Mouse (Mus musculus) fibroblast of lung, adult 2 months (primary cell): Measurements from ENCODE around the gene Ripor3.
"Not testable (repeated sequence)": the region's sequence is repeated elsewhere in the genome, so short reads cannot be mapped to it uniquely, and the experiment has no call there.

Experiments
- DNase-seq: peaks from one replicate; pipeline ENCODE4 v3.0.0-alpha.2; 2011; ENCODE audit warnings: low read depth

The Ripor3 gene

DNA sequence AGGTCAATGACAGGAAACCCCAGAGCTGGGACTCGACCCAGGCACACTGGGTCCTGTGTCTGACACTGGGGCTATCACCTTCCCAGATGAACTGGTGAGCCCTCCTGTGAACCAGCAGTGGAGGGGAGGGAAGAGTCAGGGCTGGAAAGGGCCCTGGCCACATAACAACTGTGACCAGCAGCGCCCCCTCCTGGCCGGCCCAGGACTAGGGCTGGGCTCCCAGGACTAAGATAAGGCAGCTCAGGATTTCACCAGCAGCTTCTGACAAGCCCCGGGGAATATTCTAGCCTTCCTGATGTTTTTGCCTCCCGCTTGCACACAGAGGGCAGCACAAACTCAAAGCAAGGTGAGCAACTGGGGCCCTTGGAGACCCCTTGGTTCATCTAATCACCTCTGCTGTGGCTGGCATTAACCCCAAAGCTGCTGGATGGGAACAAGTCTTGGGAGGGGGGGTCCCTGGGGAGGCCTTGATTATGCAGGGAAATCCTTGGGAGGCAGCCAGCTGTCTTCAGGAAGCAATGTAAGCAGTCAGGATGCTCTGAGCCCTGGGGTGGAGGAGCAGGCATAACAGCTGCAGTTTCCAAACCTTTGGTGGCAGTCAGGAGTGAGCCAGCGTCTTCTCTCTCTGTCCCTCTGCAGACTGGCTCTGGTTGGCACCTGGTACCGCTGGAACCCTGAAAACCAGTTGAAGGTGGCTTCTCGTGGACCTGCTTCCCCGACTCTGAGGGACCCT, at the start of gene Ripor3:
Gene Ripor3 (minus strand): TSS at position 683 of the 733 bp plus-strand sequence.
- DNase-seq: no peak

- no peak for DNase-seq
Measured at GRCm38 (mm10) chr2:168059200-168059790, 48.9 kb upstream of the Ripor3 start.

- DNase-seq: no peak
Measured at GRCm38 (mm10) chr2:168058488-168059199, 48.2 kb upstream of the Ripor3 start.

- not testable (repeated sequence) for DNase-seq
Measured at GRCm38 (mm10) chr2:168057876-168058275, 47.5 kb upstream of the Ripor3 start.

DNA sequence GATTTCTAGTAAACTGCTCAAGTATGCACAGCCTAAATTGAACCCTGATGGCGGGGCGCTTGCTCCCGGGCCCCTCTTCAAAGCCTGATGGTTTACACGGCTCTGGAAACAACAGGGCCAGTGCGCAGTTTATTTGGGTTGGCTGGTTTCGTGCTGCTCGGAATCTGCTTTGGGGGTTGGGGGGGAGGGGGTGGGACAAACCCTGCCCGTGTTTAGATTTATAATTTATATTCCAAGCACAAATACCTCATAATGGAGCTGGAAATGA, 46.2 kb upstream of the Ripor3 start:
- DNase-seq: no peak

DNA sequence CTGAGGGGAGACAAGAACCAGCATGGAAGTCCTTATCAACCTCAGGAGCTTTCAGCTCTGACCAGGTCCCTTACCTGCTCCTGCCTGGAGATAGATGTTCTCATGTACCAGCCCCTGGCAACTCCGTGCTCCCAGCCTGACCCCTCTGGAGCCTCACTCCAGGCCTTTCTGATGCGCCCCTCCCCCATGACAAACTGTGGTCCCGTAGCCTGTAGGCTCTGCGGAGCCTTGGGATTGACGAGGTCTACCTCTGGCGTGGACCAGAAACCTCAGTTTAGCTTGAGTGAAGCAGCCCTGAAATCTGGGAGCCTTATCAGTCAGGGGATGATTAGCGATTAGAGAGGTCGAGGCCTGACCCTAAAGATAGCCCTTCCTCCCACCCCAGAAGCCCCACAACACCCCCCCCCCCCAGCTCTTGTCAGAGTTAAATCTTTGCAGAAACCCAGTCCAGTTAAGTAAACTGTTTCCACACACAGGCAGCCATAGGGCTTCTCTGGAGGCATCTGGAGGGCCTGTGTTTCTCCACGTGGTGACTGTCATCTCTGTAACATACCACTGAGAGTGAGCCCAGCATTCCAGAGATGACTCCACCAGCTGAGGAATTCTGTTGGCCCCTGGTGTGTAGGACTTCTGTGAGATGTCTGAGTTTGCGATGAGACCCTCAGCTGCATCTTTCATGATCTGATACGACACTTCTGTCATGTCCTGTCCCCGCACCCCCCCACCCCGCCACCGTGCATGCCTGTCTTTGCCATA, 45.7 kb upstream of the Ripor3 start:
- DNase-seq: no peak

DNA sequence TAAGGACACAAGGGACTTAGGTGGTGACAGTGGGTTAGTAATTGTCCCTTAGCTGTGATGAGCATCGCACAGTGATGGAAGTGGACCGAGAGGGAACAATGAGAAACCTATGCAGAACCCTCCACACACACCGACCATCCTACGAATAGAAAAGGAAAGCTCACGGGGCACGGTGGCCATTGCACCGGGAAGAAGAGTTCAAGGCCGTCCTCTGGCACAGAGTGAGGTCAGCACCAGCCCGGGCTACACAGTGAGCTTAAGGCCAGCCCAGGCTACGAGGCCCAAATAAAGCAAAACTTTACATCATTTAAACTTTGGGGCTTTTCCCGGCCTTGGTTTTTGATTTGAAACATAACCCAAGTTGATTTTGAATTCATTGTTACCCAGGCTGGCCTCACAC, 43.7 kb upstream of the Ripor3 start:
- DNase-seq: no peak

- no peak for DNase-seq
Measured at GRCm38 (mm10) chr2:168052689-168053088, 42.3 kb upstream of the Ripor3 start.

GRCm38 (mm10) chr2:168052156-168052555, 41.7 kb upstream of the Ripor3 start:
- no peak for DNase-seq

- no peak for DNase-seq
Measured at GRCm38 (mm10) chr2:168050000-168050942, 39.9 kb upstream of the Ripor3 start.

DNA sequence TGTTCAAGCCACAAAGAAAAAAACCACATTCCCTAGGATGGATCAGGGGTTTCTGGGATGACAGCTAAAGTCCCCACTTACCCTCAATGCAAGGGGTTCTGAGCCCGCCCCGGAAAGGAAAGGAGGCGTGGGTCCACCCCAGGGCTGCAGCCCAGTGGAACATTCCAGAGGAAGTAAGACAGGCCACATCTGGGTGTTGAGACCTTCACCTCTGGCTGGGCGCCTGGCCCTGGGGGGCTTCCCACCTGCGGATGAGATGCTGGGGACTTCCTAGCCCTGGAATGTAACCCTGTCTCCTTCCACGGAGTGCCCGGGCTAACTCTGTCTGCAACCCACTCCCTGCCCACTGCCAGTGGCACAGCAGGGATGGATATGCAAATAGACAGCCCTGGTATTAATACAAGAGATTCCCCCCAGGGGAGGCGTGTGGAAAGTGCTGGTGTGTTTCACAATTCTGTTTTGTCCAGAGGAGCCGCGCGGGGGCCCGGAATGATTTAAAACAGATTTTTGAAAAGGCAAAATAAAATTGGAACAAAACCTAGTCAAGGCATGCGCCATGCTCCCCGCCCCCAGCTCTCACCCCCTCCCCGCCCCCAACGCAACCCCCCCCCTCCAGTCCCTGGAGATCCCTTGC, 38.7 kb upstream of the Ripor3 start:
- DNase-seq: no peak

DNA sequence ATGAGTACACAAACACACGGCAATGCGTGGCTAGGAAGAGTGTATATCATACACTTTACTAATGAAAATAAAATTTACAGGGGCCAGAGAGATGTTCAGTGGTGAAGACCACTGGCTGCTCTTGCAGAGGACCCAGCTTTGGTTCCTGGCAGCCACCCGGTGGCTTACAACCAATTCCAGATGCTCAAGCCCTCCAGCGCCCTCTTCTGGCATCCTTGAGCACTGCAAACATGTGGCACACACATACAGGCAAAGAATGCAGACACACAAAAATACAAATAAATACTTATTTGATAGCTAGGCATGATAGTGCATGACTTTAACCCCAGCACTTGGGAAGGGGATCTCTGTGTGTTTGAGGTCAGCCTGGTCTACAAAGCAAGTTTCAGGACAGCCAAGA, 36.0 kb upstream of the Ripor3 start:
- DNase-seq: no peak

- DNase-seq: no peak
Measured at GRCm38 (mm10) chr2:168045771-168046170, 35.4 kb upstream of the Ripor3 start.

DNA sequence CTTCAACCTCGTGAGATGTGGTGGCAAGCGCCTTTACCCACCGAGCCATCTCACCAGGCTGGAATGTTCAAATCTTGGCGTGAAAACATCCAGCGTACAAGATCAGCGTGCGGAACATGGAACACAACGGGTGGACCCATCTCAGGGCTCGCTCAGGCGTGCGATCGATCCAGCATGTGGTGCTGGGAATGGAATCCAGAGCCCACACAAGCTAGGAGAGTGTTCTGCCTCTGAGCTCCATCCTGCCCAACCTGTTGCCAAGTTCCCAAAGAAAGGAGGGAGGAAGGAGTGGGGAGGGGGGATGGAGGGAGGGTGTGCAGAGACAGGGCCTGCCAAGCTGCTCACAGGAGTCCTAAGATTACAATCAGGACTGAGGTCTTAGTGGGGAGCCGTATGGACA, 34.9 kb upstream of the Ripor3 start:
- no peak for DNase-seq

GRCm38 (mm10) chr2:168044681-168045287, 34.4 kb upstream of the Ripor3 start:
- no peak for DNase-seq

DNA sequence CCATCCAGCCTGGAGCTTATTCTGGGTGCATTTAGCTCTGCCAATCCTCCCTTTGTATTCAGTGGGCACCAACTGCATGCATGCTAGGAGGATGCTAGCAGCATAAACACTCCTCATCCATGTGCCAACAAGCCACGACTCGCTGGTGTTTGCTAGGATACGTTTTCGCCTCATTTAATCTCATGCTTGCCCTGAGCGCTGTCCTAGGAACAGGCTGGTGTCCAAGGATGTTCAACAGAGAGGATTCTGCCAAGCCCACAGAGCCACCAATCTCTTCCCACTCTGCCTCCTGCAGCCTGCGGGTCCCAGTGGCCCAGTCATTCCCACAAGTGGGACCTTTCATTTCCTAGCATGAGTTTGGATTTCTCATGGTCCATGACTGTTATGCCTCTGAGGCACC, 31.6 kb upstream of the Ripor3 start:
- DNase-seq: no peak

- DNase-seq: no peak
Measured at GRCm38 (mm10) chr2:168040751-168041150, 30.3 kb upstream of the Ripor3 start.

DNA sequence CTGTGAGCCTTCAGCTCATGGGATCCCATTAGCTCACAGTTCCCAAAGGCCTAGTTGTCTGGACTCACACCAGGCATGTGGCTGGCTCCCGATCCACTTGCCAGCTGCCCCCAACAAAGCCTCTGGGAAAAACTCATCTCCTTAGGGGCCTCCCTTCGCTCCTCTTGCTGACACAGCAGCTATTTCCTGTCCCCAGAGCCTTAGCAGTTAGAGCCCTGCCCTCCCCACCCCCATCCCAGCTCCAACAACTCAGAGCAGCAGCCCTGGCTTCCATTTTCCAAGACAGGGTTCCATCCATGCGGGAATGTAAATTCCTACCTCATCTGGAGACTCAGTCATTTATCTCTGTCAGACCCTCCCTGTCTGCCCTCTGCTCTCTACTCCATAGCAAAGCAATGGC, 26.6 kb upstream of the Ripor3 start:
- DNase-seq: no peak

DNA sequence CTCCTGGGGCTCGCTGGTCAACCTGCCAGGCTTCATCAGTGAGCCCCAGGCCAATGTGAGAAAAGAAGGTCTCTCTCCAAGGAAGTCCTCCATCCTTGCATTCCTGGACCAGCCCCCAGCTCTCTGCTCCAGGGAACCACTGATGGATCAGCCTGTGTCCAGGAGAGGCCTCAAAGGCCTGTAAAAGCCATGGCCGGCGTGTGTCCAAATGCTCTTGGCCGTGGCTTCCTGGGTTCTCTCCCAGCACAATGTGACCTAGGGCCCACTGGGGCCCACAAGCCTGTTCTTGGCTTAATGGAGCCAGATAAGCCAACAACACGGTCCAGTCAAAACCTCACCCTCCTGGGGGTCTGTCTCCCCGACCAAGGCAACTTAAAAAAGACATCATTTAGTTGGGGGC, 25.5 kb upstream of the Ripor3 start:
- DNase-seq: no peak

DNA sequence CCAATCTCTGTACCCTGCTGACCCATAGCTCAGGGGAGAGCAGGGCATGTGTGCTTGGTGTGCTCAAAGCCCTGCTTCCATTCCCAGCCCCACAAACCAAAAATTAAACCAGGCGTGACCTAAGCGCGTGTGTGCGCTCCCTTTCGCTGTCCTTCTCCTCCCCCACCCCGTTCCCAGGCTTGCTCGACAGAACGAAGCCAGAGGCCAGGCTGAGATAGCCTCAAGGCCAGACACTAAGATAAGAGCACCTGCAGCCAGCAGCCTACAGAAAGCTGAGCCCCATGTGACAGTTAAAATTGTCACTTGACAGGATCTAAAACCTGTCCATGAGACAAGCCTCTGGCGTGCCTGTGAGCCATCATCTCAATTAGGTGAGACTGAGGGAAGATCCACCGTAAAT, 23.5 kb upstream of the Ripor3 start:
- no peak for DNase-seq

DNA sequence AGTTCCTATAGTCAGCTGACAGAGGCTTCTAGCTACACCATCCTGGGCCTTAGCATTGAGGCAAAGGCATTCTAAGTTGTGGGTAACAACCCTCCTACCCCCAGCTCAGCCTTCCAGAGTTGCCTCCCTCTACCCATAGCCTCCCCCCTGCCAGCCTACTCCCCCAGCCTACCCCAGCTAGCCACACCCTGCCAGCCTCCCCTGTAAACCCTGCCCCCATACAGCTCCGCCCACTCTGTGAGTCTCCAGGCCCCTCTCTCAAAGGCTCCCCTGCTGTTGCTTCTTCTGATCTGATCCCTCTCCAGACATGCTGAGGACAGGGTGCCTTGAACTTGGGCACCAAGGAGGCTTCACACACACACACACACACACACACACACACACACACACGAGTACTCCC, 21.4 kb upstream of the Ripor3 start:
- no peak for DNase-seq
